Mouse (Mus musculus): ENCODE data around the gene Tmprss11e. TPM values are rescaled to one million over a fixed set of nuclear protein-coding genes. Genes with fewer than 3 reads are reported as not detected.

The Tmprss11e gene
- not detected for total RNA-seq (2021)
- long read RNA-seq, experiment 1 = 0 reads
- long read RNA-seq, experiment 2 = 0 reads

- DNase-seq (ENCODE audit: low spot score in 2 of 2) = no peak
Measured at GRCm38 (mm10) chr5:86745715-86746114, at the start of gene Tmprss11e. Gene Tmprss11e, minus strand, starts transcription at chr5:86745815.

GRCm38 (mm10) chr5:86792807-86793206 is 47.2 kb upstream of the Tmprss11e start:
- DNase-seq (ENCODE audit: low spot score in 2 of 2) = no peak

GRCm38 (mm10) chr5:86792249-86792648 is 46.6 kb upstream of the Tmprss11e start:
- no peak for DNase-seq (ENCODE audit: low spot score in 2 of 2)

- DNase-seq (ENCODE audit: low spot score in 2 of 2) = no peak
Measured at GRCm38 (mm10) chr5:86789954-86790353, 44.3 kb upstream of the Tmprss11e start.

- DNase-seq (ENCODE audit: low spot score in 2 of 2) = no peak
Measured at GRCm38 (mm10) chr5:86786798-86787197, 41.2 kb upstream of the Tmprss11e start.

- DNase-seq (ENCODE audit: low spot score in 2 of 2) = no peak
Measured at GRCm38 (mm10) chr5:86784205-86784604, 38.6 kb upstream of the Tmprss11e start.

GRCm38 (mm10) chr5:86783059-86783458 is 37.4 kb upstream of the Tmprss11e start:
- DNase-seq (ENCODE audit: low spot score in 2 of 2) = no peak

- DNase-seq (ENCODE audit: low spot score in 2 of 2) = no peak
Measured at GRCm38 (mm10) chr5:86778471-86778870, 32.9 kb upstream of the Tmprss11e start.

GRCm38 (mm10) chr5:86776941-86777340 is 31.3 kb upstream of the Tmprss11e start:
- DNase-seq (ENCODE audit: low spot score in 2 of 2) = no peak

- DNase-seq (ENCODE audit: low spot score in 2 of 2) = no peak
Measured at GRCm38 (mm10) chr5:86771010-86771409, 25.4 kb upstream of the Tmprss11e start.

GRCm38 (mm10) chr5:86769015-86769658 is 23.5 kb upstream of the Tmprss11e start:
- no peak for DNase-seq (ENCODE audit: low spot score in 2 of 2)

- no peak for DNase-seq (ENCODE audit: low spot score in 2 of 2)
Measured at GRCm38 (mm10) chr5:86742796-86743195, 2.8 kb downstream of the Tmprss11e start.

- DNase-seq (ENCODE audit: low spot score in 2 of 2) = no peak
Measured at GRCm38 (mm10) chr5:86741146-86741545, 4.5 kb downstream of the Tmprss11e start.

GRCm38 (mm10) chr5:86735808-86736207 is 9.8 kb downstream of the Tmprss11e start:
- DNase-seq (ENCODE audit: low spot score in 2 of 2) = no peak

GRCm38 (mm10) chr5:86730587-86730986 is 15.0 kb downstream of the Tmprss11e start:
- DNase-seq (ENCODE audit: low spot score in 2 of 2) = no peak

GRCm38 (mm10) chr5:86728574-86728973 is 17.0 kb downstream of the Tmprss11e start:
- DNase-seq (ENCODE audit: low spot score in 2 of 2) = no peak

- no peak for DNase-seq (ENCODE audit: low spot score in 2 of 2)
Measured at GRCm38 (mm10) chr5:86727033-86727432, 18.6 kb downstream of the Tmprss11e start.

GRCm38 (mm10) chr5:86725021-86725420 is 20.6 kb downstream of the Tmprss11e start:
- no peak for DNase-seq (ENCODE audit: low spot score in 2 of 2)

GRCm38 (mm10) chr5:86722820-86723460 is 22.7 kb downstream of the Tmprss11e start:
- DNase-seq (ENCODE audit: low spot score in 2 of 2) = peak in 1 of 2 experiments; percentile 50

- DNase-seq (ENCODE audit: low spot score in 2 of 2) = no peak
Measured at GRCm38 (mm10) chr5:86714967-86715366, 30.6 kb downstream of the Tmprss11e start.

GRCm38 (mm10) chr5:86704923-86705322 is 40.7 kb downstream of the Tmprss11e start:
- DNase-seq (ENCODE audit: low spot score in 2 of 2) = no peak

- peak; percentile 58 to 76 for DNase-seq (ENCODE audit: low spot score in 2 of 2)
Measured at GRCm38 (mm10) chr5:86684667-86685066, 60.9 kb downstream of the Tmprss11e start.

GRCm38 (mm10) chr5:86676262-86676661 is 69.4 kb downstream of the Tmprss11e start, which contains the start of gene Tmprss11b:
Gene Tmprss11b, minus strand, starts transcription at chr5:86676362.
- DNase-seq (ENCODE audit: low spot score in 2 of 2) = no peak

All from layer of hippocampus, postnatal 14 days (tissue).